Mouse (Mus musculus): Measurements from ENCODE around the gene Haus2. TPM values are rescaled to one million over a fixed set of nuclear protein-coding genes. Genes with fewer than 3 reads are reported as not detected.
A peak's percentile ranks its signal among the peaks of the same experiment; 100 is the strongest.

The Haus2 gene
- total RNA-seq, 2 experiments from 2014 or later, result 17.5 to 18.4 TPM

DNA sequence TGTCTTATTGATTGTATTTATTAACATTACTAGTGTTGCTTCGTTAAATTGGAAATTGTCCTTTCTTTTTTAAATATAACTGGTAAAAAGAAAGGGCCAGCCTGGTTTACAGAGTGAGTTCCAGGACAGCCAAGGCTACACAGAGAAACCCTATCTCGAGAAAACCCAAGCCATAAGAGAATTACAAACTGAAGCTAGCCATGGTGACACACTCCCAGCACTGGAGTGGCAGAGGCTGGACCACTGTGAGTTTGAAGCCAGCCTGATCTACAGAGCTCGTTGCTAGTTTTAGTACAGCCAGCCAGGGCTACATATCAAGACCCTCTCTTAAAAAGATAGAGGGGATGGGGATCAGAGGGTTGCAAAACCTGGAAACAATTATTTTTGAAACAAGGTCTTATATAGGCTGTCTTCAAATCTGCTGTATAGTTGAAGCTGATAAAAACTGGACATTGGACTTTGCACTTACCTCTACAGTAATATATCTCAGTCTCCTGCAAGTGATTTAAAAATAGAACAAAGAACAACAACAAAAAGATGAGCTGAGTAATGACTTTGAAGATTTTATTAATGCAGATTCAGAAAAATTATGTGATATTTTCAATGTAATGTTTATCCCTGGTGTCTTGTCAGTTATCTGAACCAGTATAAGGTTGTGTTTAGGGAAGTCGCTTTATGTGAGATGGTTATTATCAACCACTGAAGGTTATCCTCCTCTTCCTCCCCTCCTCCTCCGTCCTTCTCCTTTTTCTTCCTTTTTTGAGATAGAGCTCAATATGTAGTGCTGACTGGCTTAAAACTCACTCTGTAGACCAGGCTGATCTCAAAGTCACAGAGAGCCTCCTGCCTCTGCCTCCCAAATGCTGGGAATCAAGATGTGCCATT lies 7.3 kb downstream of the Haus2 start:
- DNase-seq (ENCODE audit: low spot score in 2 of 2), result no peak

GRCm38 (mm10) chr2:120619538-120619937 lies 10.4 kb downstream of the Haus2 start:
- no peak for DNase-seq (ENCODE audit: low spot score in 2 of 2)

GRCm38 (mm10) chr2:120622920-120623319 lies 13.7 kb downstream of the Haus2 start:
- DNase-seq (ENCODE audit: low spot score in 2 of 2), result no peak

DNA sequence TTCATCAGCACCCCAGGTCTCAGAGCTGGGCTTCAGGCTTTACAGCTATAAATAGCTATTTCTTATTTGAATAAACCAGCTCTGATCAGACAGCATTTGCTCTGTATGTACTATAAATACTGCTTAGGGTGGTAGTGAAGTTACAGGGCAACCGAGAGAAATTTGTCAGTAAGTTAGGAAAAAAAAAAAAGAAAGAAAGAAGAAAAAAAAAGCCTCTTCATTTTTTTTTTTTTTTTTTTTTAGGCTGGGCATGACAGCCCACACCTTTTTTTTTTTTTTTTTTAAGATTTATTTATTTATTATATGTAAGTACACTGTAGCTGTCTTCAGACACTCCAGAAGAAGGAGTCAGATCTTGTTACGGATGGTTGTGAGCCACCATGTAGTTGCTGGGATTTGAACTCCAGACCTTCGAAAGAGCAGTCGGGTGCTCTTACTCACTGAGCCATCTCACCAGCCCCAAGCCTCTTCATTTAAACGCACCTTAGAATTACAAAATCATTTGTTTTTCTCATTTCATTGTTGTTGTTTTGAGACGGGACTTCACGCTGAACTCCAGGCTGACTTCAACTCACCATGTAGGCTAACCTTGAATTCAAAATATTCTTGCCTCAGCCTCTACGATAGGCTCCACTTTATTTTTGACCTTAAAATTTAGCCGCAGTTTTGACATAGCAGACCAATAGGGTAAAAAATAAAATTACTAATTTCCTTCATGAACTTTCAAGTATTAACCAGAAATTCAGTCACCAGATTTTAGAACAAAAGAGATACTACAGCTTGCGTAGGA lies 19.1 kb downstream of the Haus2 start:
- DNase-seq (ENCODE audit: low spot score in 2 of 2), result no peak

DNA sequence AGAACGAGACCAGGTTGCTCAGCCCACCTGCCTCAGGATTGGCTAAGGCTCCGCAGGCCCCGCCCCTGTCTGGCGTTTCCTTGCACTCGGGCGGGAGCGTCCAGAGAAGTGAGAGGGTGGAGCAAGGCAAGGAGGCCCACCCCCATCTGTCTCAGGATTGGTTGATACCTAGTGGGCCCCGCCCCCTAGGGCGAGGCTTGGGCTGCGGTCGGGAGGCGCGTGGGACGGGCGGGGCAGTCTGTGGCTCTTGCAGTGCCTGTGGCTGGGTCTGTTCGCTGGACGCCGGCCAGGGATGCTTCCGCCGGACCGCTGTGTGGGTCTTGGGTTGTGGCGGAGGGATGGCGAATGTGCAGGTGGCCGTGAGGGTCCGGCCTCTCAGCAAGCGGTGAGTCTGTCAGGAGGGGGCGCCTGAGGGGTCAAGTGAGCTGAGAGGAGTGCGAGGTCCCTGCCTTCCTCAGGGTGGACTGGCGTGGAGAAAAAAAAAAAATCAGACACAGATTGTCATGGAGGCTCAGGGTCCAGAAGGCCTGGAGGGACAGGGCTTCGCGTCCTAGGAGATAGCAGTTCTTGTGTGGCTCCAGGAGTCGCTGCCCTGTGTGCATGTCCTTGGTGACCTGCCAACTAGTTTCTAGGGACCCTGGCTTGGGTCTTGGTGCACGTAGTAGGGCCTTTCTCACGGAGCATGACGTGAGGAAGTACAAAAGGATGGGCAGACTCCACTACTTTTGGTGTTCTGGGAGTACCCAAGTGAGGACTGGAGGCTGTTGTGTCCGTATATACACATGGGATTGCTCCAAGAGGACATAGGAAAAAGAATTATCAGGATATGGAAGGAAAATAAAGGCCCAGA lies 19.9 kb downstream of the Haus2 start, which contains the start of gene Stard9:
Stard9 (plus strand) TSS at position 236 of the 850 bp plus-strand sequence.
- peak; percentile 94 to 97 for DNase-seq (ENCODE audit: low spot score in 2 of 2)

DNA sequence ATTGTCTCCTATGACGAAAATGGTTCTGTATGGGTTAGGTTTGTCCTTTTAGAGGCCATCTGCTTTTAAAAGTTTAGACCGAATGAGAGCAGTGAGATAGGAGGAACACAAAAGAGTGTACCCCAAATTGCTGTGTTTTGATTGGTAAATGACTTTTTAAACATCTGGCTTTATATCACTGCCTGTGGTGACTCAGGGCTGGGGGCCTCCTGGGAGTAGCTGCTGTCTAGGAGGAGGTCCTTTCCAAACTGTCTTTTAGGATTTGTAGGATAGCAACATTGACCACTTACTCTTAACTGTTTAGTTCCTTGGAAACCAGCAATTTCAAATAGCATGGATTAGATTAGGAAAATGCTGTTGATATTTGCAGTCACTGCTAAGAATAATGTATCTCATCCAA lies 21.1 kb downstream of the Haus2 start:
- no peak for DNase-seq (ENCODE audit: low spot score in 2 of 2)

- no peak for DNase-seq (ENCODE audit: low spot score in 2 of 2)
These were observed 21.5 kb downstream of the Haus2 start for GRCm38 (mm10) chr2:120630655-120631054.

DNA sequence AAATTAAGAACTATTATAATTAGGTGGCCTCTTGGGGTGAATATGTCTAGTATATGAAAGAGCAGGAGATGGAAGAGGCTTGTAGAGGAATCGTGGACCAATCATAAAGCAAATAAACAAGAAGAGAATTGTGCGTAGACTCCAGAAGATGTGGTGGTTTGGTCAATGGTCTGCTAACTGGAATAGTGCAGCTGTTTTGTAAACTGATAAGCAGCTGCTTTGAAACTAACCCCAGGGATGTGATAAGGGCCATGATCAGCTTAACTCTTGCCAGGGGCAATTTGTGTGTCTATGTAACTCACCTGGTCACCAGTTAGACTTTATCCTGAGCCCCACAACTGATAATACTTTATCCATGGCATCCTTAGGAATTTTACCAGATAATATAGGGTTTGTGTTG lies 22.3 kb downstream of the Haus2 start:
- DNase-seq (ENCODE audit: low spot score in 2 of 2), result no peak

GRCm38 (mm10) chr2:120631957-120632356 lies 22.8 kb downstream of the Haus2 start:
- no peak for DNase-seq (ENCODE audit: low spot score in 2 of 2)

- DNase-seq (ENCODE audit: low spot score in 2 of 2), result no peak
These were observed 31.7 kb downstream of the Haus2 start for GRCm38 (mm10) chr2:120640835-120641234.

DNA sequence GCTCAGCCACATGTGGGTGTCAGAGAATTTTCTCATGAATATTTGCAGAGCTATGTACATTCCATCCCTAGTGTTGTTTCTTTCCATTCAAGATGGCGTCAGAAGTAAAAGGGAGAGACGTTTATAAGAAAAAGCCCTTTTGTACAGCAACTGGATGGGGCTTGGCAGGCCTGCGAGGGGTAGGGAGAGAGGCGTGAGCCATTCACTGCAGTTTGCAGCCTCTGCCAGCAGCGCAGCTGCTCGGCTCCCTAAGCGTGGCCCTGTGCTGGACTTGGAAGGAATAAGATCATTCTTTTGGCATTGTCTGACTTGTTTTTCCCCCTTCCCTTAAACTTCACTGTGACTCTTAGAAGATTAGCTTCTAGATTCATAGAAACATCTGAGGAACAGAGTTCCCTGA lies 34.7 kb downstream of the Haus2 start:
- peak in 1 of 2 experiments; percentile 35 for DNase-seq (ENCODE audit: low spot score in 2 of 2)

DNA sequence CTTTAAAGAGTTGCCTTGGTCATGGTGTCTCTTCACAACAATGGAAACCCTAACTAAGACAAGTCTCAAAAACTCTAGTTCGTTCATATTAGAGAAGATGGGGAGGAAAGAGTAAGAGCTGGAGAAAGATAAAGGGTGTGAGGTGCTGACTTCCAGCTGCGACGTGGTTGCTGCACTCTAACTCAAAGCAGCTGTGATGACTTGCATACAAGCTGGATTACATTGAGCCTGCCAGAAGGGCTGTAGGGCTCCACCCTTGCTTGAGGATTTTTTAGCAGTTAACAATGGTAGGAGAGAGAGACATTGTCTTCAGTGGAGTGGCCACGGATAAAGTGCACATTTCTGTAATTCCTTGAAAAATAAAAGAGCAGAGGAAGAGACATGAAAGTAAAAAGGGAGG lies 37.6 kb downstream of the Haus2 start:
- DNase-seq (ENCODE audit: low spot score in 2 of 2), result no peak

- no peak for DNase-seq (ENCODE audit: low spot score in 2 of 2)
These were observed 43.2 kb downstream of the Haus2 start for GRCm38 (mm10) chr2:120652256-120652924.

DNA sequence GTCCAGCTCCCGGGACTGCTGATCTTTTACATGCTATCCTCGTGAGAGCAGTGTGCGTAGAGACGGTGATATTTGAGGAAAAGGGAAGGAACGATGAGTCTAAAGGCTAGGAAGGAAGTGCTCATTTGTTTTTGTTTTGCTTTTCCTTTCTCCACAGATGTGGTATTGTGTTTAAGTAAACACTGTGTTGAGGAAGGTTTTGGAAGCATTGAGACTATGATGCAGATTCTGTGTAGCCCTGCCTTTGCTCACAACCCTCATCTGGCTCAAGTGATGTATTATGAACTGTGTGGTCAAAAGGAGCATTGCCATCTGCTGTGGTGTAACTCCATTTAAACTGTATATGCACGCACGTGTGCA lies 43.7 kb downstream of the Haus2 start:
- no peak for DNase-seq (ENCODE audit: low spot score in 2 of 2)

GRCm38 (mm10) chr2:120654693-120655092 lies 45.5 kb downstream of the Haus2 start:
- no peak for DNase-seq (ENCODE audit: low spot score in 2 of 2)

- no peak for DNase-seq (ENCODE audit: low spot score in 2 of 2)
These were observed 46.7 kb downstream of the Haus2 start for GRCm38 (mm10) chr2:120655905-120656304.

DNA sequence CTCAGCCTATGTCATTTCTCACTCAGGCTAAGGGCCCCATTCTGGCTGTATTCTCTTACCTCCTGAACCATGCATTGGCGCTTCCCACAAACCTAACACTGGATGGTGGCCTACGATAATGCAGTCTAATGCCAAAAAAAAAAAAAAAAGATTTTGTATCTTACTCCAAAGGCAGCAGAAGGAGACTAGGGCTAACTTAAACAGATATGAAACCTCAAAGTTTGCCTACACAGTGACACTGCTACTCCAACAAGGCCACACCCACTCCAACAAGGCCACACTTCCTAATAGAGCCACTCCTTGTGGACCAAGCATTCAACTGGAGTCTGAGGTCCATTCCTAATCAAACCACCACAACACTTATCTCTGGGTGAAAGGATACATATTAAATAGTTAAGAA lies 47.5 kb downstream of the Haus2 start:
- DNase-seq (ENCODE audit: low spot score in 2 of 2), result no peak

DNA sequence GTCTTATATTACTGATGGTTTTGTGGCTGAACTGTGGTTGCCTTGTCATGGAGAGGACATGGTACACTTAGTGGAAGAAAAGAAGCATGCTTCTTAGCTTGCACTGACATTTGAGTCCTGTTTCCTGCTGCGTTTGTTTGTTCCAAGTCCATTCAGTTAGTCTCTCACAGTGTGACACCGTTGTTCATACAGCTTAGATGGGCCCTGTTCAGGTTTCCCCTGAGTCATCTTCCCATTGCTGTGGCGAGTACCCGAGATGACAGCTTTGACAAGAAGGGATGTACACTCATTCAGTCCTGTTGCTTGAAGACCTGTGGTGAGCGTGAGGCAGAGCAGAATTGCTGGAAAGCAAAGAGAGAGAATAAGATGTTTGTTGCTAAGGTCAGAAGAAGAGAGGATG lies 49.3 kb downstream of the Haus2 start:
- no peak for DNase-seq (ENCODE audit: low spot score in 2 of 2)

- no peak for DNase-seq (ENCODE audit: low spot score in 2 of 2)
These were observed 50.1 kb downstream of the Haus2 start for GRCm38 (mm10) chr2:120659318-120659717.

DNA sequence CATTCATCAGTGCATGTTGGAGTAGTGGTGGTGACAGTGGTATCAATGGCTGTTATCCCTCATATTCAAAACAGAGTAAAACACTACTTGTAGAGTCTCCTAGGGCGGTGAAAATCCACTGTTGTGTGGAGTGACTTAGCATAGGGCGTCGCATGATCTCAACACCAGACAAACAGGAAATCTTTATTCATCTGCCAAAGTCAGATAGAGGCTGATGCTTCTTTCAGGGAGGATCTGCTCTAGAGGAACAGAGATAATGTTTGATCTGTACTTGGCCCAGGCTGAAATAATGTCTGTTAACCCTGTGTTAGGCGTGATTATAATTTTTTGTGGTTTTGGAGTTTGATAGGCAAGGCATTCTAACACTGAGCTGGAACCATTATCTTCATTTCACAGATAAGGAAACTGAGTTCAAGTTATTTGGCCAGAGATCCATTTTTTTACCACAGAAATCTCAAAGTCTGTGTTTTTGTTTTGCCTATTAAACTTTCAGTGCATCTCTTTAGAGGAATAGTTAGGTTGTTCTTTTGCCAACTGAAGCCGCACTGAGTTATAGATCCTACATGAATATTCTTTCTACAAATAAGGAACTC lies 51.4 kb downstream of the Haus2 start:
- no peak for DNase-seq (ENCODE audit: low spot score in 2 of 2)

Measured in layer of hippocampus, postnatal 10 days (tissue).